Mouse (Mus musculus) cerebellum, postnatal 14 days (tissue): Measurements from ENCODE around the gene Olfr203.
"Not testable (repeated sequence)": the region's sequence is repeated elsewhere in the genome, so short reads cannot be mapped to it uniquely, and the experiment has no call there.

Experiments used
- DNase-seq, 2 experiments: peaks; one replicate each; pipeline ENCODE4 v3.0.0; 2021; ENCODE audit warnings: mixed read lengths in 2 of 2

Gene Olfr203

DNA sequence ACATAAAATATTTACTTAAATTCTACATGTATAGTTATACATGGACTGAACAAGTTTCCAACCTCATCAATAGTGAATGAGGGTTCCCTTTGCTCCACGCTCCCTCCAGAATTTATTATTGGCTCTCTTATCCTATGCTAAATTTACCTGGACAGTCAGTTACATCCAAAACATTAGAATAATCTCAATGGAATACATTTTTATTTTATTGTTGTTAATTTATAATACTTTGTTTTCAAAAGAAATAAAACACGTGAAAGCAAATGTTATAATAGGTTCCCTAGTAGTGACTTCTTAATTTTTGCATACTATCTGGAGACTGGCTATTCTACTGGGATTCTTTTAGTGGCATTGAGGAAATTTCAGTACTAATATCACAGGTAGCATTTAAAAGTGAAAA lies at the start of gene Olfr203:
Gene Olfr203 (plus strand): TSS at position 301 of the 400 bp plus-strand sequence.
- no peak for DNase-seq

- DNase-seq = no peak
Measured at GRCm38 (mm10) chr16:59249684-59250083, 49.0 kb upstream of the Olfr203 start.

- not testable (repeated sequence) for DNase-seq
Measured at GRCm38 (mm10) chr16:59269097-59269496, 29.6 kb upstream of the Olfr203 start.

DNA sequence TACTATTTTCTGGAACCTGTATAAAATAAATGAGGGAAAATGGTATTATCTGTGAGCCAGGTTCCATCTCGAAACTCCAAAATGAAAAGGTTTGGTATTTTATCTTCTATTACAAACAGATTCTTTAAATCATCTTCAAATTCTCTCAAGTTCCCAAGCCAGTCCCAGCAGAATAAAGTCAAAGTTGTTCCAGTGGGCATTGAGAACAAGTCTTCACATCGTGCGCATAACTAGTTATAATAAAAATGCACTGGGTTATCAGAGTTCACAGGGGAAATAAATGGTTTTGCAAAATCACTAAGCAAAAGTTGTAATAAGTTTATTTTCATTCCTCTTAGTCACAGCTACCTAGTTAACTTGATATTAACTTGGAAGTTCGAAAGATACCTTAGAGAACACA lies 26.1 kb upstream of the Olfr203 start, which contains the start of gene Olfr201:
Gene Olfr201 (minus strand): TSS at position 101 of the 400 bp plus-strand sequence.
- DNase-seq = not testable (repeated sequence)

- DNase-seq = no peak
Measured at GRCm38 (mm10) chr16:59280542-59280941, 18.1 kb upstream of the Olfr203 start.

DNA sequence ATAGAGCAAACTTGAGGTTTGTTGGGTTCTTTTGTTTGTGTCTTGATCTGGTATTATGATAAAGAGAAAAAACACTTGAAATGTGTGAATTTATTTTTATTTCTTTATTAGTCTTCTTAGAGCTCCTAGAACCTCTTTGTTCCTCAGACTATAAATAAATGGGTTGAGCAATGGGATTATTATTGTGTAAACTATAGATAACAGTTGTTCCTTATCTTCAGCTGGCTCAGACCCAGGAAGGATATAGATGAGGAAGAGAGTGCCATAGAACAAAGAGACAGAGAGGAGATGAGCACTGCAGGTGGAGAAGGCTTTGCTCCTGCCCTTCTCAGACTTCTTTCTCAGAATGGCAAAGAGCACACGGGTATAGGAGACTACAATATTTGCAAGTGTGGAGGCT lies 15.2 kb upstream of the Olfr203 start:
- no peak for DNase-seq

GRCm38 (mm10) chr16:59286693-59287092 lies 12.0 kb upstream of the Olfr203 start, which contains the start of gene Olfr202:
Gene Olfr202 (minus strand): TSS chr16:59286793.
- no peak for DNase-seq

- DNase-seq = not testable (repeated sequence)
Measured at GRCm38 (mm10) chr16:59287576-59287975, 11.1 kb upstream of the Olfr203 start.

DNA sequence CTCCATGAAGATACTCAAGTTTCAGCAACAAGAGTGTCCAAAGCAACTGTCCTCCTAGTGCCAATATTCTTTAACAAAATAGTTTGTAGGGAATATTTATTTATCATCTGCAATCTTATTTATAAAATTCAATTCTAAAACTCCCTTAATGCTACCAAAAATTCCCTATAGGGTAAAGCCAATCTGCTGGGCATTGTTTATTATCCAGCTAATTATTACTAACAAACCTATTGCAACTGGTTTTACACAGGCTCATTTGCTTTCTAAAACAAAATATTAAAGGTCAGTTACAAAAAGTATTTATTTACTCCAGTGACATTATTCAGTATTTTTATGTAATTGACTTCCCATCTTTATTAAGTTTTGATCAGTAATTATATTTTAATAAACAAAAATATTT lies 19.5 kb downstream of the Olfr203 start, which contains the start of gene Olfr204:
Gene Olfr204 (minus strand): TSS at position 101 of the 400 bp plus-strand sequence.
- no peak for DNase-seq

- DNase-seq = not testable (repeated sequence)
Measured at GRCm38 (mm10) chr16:59323262-59323661, 24.6 kb downstream of the Olfr203 start.

- no peak for DNase-seq
Measured at GRCm38 (mm10) chr16:59331038-59331437, 32.4 kb downstream of the Olfr203 start, which contains the start of gene Olfr205. Gene Olfr205 (minus strand): TSS chr16:59331138.

DNA sequence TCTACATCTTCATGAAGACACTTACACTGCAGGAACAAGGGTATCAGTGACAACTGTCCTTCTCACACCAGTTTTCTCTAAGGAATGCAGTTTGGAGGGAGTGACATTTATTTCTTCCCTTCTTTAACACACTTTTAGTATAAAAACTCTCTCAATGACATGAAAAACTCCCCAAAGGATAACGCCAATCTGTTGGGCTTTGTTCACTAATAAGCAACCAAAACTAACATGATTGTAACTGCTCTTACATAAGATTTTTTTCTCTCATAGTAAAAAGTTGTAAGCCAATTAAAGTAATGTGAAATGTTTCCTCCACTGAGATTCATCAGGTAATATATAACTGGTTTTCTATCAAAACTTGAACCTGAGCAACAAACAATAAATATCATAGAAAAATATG lies 50.5 kb downstream of the Olfr203 start, which contains the start of gene Olfr206:
Gene Olfr206 (minus strand): TSS at position 101 of the 400 bp plus-strand sequence.
- no peak for DNase-seq
